Comparison of ENCODE assay signal across 8 mouse cellular contexts in genomic region chr13:99516448-99516881, GRCm38 (mm10). TPM values are rescaled to one million over a fixed set of nuclear protein-coding genes. Genes with fewer than 3 reads are reported as not detected.
A peak's percentile ranks its signal among the peaks of the same experiment; 100 is the strongest.
DNase-seq lines count a peak whose midpoint lies in the region; ATAC-seq and TF ChIP-seq lines count a peak whose summit lies in the region.

Map1b (minus strand) TSS chr13:99516540.

- no peak for TF ChIP-seq EP300 in ES-Bruce4 (IDR thresholded peaks at IDR 0.05; ENCODE audit: insufficient read depth, low read depth, low read length)

- no peaks in the 10 kb centered on the region for H3K4me1 ChIP-seq in ES-Bruce4 (ENCODE audit: control insufficient read depth, insufficient read depth, low read length)
- H3K4me1 ChIP-seq in forebrain, embryonic 11.5 days (replicated peaks; ENCODE audit: control insufficient read depth, insufficient read depth, low read length), result peaks cover 7% of the 10 kb centered on the region
- peaks cover 12 to 13% of the 10 kb centered on the region in 2 experiments for H3K4me1 ChIP-seq in heart, embryonic 14.5 days (ENCODE audit: control insufficient read depth in 2 of 2, insufficient read depth in 2 of 2, low read length in 2 of 2)
- H3K4me1 ChIP-seq in liver, embryonic 13.5 days (replicated peaks), result peaks cover 16% of the 10 kb centered on the region
- peaks cover 17% of the 10 kb centered on the region for H3K4me1 ChIP-seq in neural tube, embryonic 14.5 days (ENCODE audit: control insufficient read depth, insufficient read depth, low read length)

- no peak for TF ChIP-seq CTCF in ES-Bruce4 (IDR thresholded peaks at IDR 0.05; ENCODE audit: low read depth, low read length)

- H3K4me3 ChIP-seq in ES-Bruce4 (ENCODE audit: low read depth, low read length), result peak within 1 kb of the TSS; percentile 74
- peak within 1 kb of the TSS; percentile 94 for H3K4me3 ChIP-seq in forebrain, embryonic 11.5 days (ENCODE audit: low read depth, low read length)
- peak within 1 kb of the TSS; percentile 82 to 84 for H3K4me3 ChIP-seq in heart, embryonic 14.5 days (ENCODE audit: control insufficient read depth in 1 of 2, insufficient read depth in 1 of 2, low read depth in 1 of 2, low read length in 2 of 2)
- H3K4me3 ChIP-seq in liver, embryonic 13.5 days (replicated peaks), result peak within 1 kb of the TSS; percentile 54
- peak within 1 kb of the TSS; percentile 83 for H3K4me3 ChIP-seq in neural tube, embryonic 14.5 days (ENCODE audit: low read depth, low read length)

- WGBS in forebrain, embryonic 11.5 days, result under 1% methylated on average over 25 of the region's 32 CpGs
- 0% methylated on average over 21 of the region's 32 CpGs for WGBS in heart, embryonic 14.5 days
- 1% methylated on average over 27 of the region's 32 CpGs for WGBS in liver, embryonic 13.5 days (ENCODE audit: insufficient replicate concordance)
- WGBS in neural tube, embryonic 14.5 days, result under 1% methylated on average over 23 of the region's 32 CpGs

- peak within 1 kb of the TSS; percentile 63 for H3K9ac ChIP-seq in ES-Bruce4 (ENCODE audit: low read depth, poor library complexity, severe bottlenecking)
- H3K9ac ChIP-seq in forebrain, embryonic 11.5 days (ENCODE audit: low read length), result peak within 1 kb of the TSS; percentile 94
- H3K9ac ChIP-seq in heart, embryonic 14.5 days (ENCODE audit: low read length), result peak within 1 kb of the TSS; percentile 84
- H3K9ac ChIP-seq in liver, embryonic 13.5 days, result peak within 1 kb of the TSS; percentile 33; the same call in 1 of the 2 replicates
- H3K9ac ChIP-seq in neural tube, embryonic 14.5 days (replicated peaks; ENCODE audit: low read depth, low read length), result peak within 1 kb of the TSS; percentile 98

- peak; percentile 52 for TF ChIP-seq POLR2A in ES-Bruce4 (IDR thresholded peaks at IDR 0.05; ENCODE audit: insufficient read depth, low read length)

- no peak within 1 kb of the TSS for H3K27ac ChIP-seq in ES-Bruce4 (ENCODE audit: insufficient read depth, low read length)
- H3K27ac ChIP-seq in forebrain, embryonic 11.5 days (ENCODE audit: low read depth, low read length), result peak within 1 kb of the TSS; percentile 98
- peak within 1 kb of the TSS; percentile 80 to 85 for H3K27ac ChIP-seq in heart, embryonic 14.5 days (replicated peaks in 1 of 2; ENCODE audit: control insufficient read depth in 1 of 2, insufficient read depth in 1 of 2, low read depth in 2 of 2, low read length in 2 of 2)
- H3K27ac ChIP-seq in liver, embryonic 13.5 days, result no peak within 1 kb of the TSS
- peak within 1 kb of the TSS; percentile 98 for H3K27ac ChIP-seq in neural tube, embryonic 14.5 days (ENCODE audit: low read depth, low read length)

- no peaks in the 10 kb centered on the region for H3K9me3 ChIP-seq in ES-Bruce4 (replicated peaks; ENCODE audit: control insufficient read depth, insufficient read depth, low read length, poor library complexity, severe bottlenecking)
- no peaks in the 10 kb centered on the region for H3K9me3 ChIP-seq in forebrain, embryonic 11.5 days (ENCODE audit: control insufficient read depth, low read length)
- H3K9me3 ChIP-seq in heart, embryonic 14.5 days (ENCODE audit: control insufficient read depth, low read length), result no peaks in the 10 kb centered on the region
- H3K9me3 ChIP-seq in liver, embryonic 13.5 days (replicated peaks), result no peaks in the 10 kb centered on the region
- H3K9me3 ChIP-seq in neural tube, embryonic 14.5 days (ENCODE audit: control insufficient read depth, low read length), result no peaks in the 10 kb centered on the region

- peak; percentile 85 for ATAC-seq in forebrain, embryonic 11.5 days (replicated peaks; ENCODE audit: low FRiP score)
- ATAC-seq in heart, embryonic 14.5 days (ENCODE audit: insufficient number of reproducible peaks, insufficient read depth, low FRiP score, low read depth), result peak; percentile 74
- no peak for ATAC-seq in liver, embryonic 13.5 days (ENCODE audit: low read depth)
- peak; percentile 87 for ATAC-seq in neural tube, embryonic 14.5 days (ENCODE audit: low read depth)

- no peaks in the 10 kb centered on the region for H3K27me3 ChIP-seq in ES-Bruce4 (ENCODE audit: control insufficient read depth, insufficient read depth, low read length, poor library complexity, severe bottlenecking)
- no peaks in the 10 kb centered on the region for H3K27me3 ChIP-seq in forebrain, embryonic 11.5 days (ENCODE audit: control insufficient read depth, insufficient read depth, low read length)
- no peaks in the 10 kb centered on the region for H3K27me3 ChIP-seq in heart, embryonic 14.5 days (ENCODE audit: control insufficient read depth, insufficient read depth, low read length)
- peaks cover 63% of the 10 kb centered on the region for H3K27me3 ChIP-seq in liver, embryonic 13.5 days
- no peaks in the 10 kb centered on the region for H3K27me3 ChIP-seq in neural tube, embryonic 14.5 days (ENCODE audit: control insufficient read depth, insufficient read depth, low read length)

- H3K36me3 ChIP-seq in ES-Bruce4 (ENCODE audit: control insufficient read depth, insufficient read depth, low read length, poor library complexity, severe bottlenecking), result no peaks in the 10 kb centered on the region
- H3K36me3 ChIP-seq in forebrain, embryonic 11.5 days (ENCODE audit: control insufficient read depth, insufficient read depth, low read length), result no peaks in the 10 kb centered on the region
- no peaks in the 10 kb centered on the region for H3K36me3 ChIP-seq in heart, embryonic 14.5 days (ENCODE audit: control insufficient read depth, insufficient read depth, low read length)
- no peaks in the 10 kb centered on the region for H3K36me3 ChIP-seq in liver, embryonic 13.5 days
- H3K36me3 ChIP-seq in neural tube, embryonic 14.5 days (ENCODE audit: control insufficient read depth, insufficient read depth, low read length), result no peaks in the 10 kb centered on the region

- H3K4me2 ChIP-seq in forebrain, embryonic 11.5 days (ENCODE audit: low read depth, low read length, severe bottlenecking), result peak within 1 kb of the TSS; percentile 68
- H3K4me2 ChIP-seq in heart, embryonic 14.5 days (ENCODE audit: low read length), result peak within 1 kb of the TSS; percentile 86
- H3K4me2 ChIP-seq in liver, embryonic 13.5 days, result peak within 1 kb of the TSS; percentile 68
- H3K4me2 ChIP-seq in neural tube, embryonic 14.5 days (ENCODE audit: low read depth, low read length), result peak within 1 kb of the TSS; percentile 54

- DNase-seq in brain, adult 2 months (ENCODE audit: low read depth, low spot score), result peak; percentile 96
- peak; percentile 93 for DNase-seq in forebrain, embryonic 11.5 days (ENCODE audit: low spot score)
- peak; percentile 79 for DNase-seq in kidney, postnatal 10 days
- no peak for DNase-seq in liver, embryonic 13.5 days
- DNase-seq in urinary bladder, postnatal 4 days (ENCODE audit: low spot score in 2 of 2), result peak; percentile 59 to 66

RNA-seq across cellular contexts. Expression of gene Map1b, which starts in this region (rescaled TPM):
- 45.8 and 47.9 TPM in 2 replicates for polyA plus RNA-seq in ES-Bruce4 (2011; ENCODE audit: insufficient read depth, insufficient read length, low read depth, missing spikeins)
- 823 and 854 TPM in 2 replicates for polyA plus RNA-seq in forebrain, embryonic 11.5 days (2014; fragmentation: Nextera tagmentation; extraction: Ambion mirVana)
- polyA plus RNA-seq in heart, embryonic 14.5 days (2014; fragmentation: Nextera tagmentation; extraction: Ambion mirVana), result 119 and 135 TPM in 2 replicates
- 5.3 and 5.4 TPM in 2 replicates for polyA plus RNA-seq in liver, embryonic 13.5 days (2015; fragmentation: Nextera tagmentation; extraction: Ambion mirVana)
- polyA plus RNA-seq in neural tube, embryonic 14.5 days (2014; fragmentation: Nextera tagmentation; extraction: Ambion mirVana), result 1,731 and 2,267 TPM in 2 replicates

Comparison
In these comparisons a context has a peak if more than half of its experiments do, and no peak if none do; other contexts are left out.
1. H3K27ac ChIP-seq: peak in forebrain, embryonic 11.5 days (single experiment), heart, embryonic 14.5 days (2 of 2) and neural tube, embryonic 14.5 days (single experiment); none in ES-Bruce4 (single experiment) and liver, embryonic 13.5 days (single experiment).
2. H3K9ac ChIP-seq: peak in every context shown above with its lines; median percentile 98 in neural tube, embryonic 14.5 days; 94 in forebrain, embryonic 11.5 days; 84 in heart, embryonic 14.5 days; 63 in ES-Bruce4; 33 in liver, embryonic 13.5 days.
3. Peak in every context shown above with its lines, with median percentiles within 50 percentile points of each other: H3K4me3 ChIP-seq and H3K4me2 ChIP-seq.